Mouse (Mus musculus): ENCODE measurements around the gene Evx1. TPM values are rescaled to one million over a fixed set of nuclear protein-coding genes. Genes with fewer than 3 reads are reported as not detected.
"Not testable (repeated sequence)": the region's sequence is repeated elsewhere in the genome, so short reads cannot be mapped to it uniquely, and the experiment has no call there.

Evx1 gene
- polyA plus RNA-seq, 1 experiment from 2014 or later = 0.04 TPM

DNA sequence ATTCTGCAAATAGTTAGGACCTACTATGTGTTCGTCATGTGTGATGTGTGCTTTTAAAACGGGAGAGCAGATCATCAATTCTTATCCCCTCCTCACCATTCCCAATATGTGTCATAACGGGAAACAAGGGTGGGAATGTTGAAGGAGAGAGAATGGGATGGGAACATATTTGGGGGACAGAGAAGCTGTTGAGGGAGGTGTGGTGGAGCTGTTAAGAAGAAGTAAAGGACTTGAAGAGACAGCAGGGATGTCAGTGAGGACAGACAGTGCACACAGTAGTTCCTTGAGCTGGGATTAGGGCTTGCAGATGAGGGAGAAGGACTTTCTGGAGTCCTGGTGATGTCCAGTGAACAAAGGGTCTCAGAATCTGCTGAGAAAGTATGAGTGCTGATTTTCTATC lies 10.8 kb downstream of the Evx1 start:
- H3K27me3 ChIP-seq (replicated peaks; ENCODE audit: control insufficient read depth, insufficient read depth, low read length) = peaks cover 75% of the 10 kb centered on the region
- WGBS = 79% methylated on average over 3 of the region's 3 CpGs

DNA sequence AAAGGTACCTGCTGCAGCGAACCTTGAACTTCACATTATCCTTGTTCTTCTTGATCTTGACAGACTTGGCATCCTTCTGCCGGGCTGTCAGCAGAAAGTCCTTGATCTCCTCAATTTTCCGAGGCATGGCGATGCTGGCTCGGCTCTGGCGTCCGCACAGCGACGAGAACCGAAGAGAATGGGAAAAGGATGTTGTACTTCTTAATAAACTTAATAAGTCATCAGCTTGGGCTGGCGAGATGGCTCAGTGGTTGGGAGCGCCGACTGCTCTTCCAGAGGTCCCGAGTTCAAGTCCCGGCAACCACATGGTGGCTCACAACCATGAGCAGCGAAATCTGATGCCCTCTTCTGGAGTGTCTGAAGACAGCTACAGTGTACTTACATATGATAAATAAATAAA lies 33.5 kb downstream of the Evx1 start:
- not testable (repeated sequence) for H3K4me3 ChIP-seq (ENCODE audit: low read depth, low read length); H3K27me3 ChIP-seq (replicated peaks; ENCODE audit: control insufficient read depth, insufficient read depth, low read length); H3K4me2 ChIP-seq (replicated peaks; ENCODE audit: low read depth); H3K4me1 ChIP-seq (replicated peaks; ENCODE audit: control insufficient read depth, insufficient read depth, low read length); ATAC-seq; H3K27ac ChIP-seq (ENCODE audit: low read depth, low read length); H3K9me3 ChIP-seq (ENCODE audit: control insufficient read depth); H3K36me3 ChIP-seq (ENCODE audit: control insufficient read depth, insufficient read depth); H3K9ac ChIP-seq (ENCODE audit: low read depth, low read length)
- 95% methylated on average over 15 of the region's 16 CpGs for WGBS

More for the DNA sequence above, 10.8 kb downstream of the Evx1 start:
- no peak overlapping the region for H3K9ac ChIP-seq (ENCODE audit: low read depth, low read length)
- H3K27ac ChIP-seq (ENCODE audit: low read depth, low read length) = no peak overlapping the region
- no peak overlapping the region for H3K4me3 ChIP-seq (ENCODE audit: low read depth, low read length)
- no peaks in the 10 kb centered on the region for H3K9me3 ChIP-seq (ENCODE audit: control insufficient read depth)
- no peak for ATAC-seq
- TF ChIP-seq CTCF (IDR thresholded peaks at IDR 0.05; ENCODE audit: low read depth) = no peak
- no peaks in the 10 kb centered on the region for H3K4me1 ChIP-seq (replicated peaks; ENCODE audit: control insufficient read depth, insufficient read depth, low read length)
- no peak overlapping the region for H3K4me2 ChIP-seq (replicated peaks; ENCODE audit: low read depth)
- no peaks in the 10 kb centered on the region for H3K36me3 ChIP-seq (ENCODE audit: control insufficient read depth, insufficient read depth)

DNA sequence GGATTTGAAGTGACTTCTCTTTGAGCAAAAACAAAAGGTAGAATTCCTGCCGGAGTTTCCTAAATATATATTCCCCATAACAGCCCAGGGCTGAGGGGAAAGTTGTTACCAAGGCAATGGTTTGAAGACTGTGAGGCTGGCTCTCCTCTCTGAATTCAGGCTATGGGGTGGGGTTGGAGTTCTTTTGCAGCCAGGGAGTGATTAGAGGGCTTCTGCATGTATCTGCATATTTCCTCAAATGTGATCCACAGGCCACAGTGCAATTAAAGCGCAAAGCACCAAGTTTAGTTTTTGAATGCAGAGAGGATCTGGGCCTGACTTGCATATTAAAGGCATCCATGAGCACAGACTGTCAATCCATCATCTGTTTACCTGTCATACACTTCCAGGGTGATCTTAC lies 52.7 kb downstream of the Evx1 start:
- Histone ChIP-seq H3K36me3 (ENCODE audit: control insufficient read depth, insufficient read depth) (no peaks in the 10 kb centered on the region), H3K27me3 (replicated peaks; ENCODE audit: control insufficient read depth, insufficient read depth, low read length) (no peaks in the 10 kb centered on the region), H3K9ac (ENCODE audit: low read depth, low read length) (no peak overlapping the region), H3K4me1 (replicated peaks; ENCODE audit: control insufficient read depth, insufficient read depth, low read length) (no peaks in the 10 kb centered on the region), H3K4me3 (ENCODE audit: low read depth, low read length) (no peak overlapping the region), H3K4me2 (replicated peaks; ENCODE audit: low read depth) (no peak overlapping the region), H3K27ac (ENCODE audit: low read depth, low read length) (no peak overlapping the region), H3K9me3 (ENCODE audit: control insufficient read depth) (no peaks in the 10 kb centered on the region)
- 86% methylated on average over 2 of the region's 2 CpGs for WGBS
- no peak for ATAC-seq
- TF ChIP-seq CTCF (IDR thresholded peaks at IDR 0.05; ENCODE audit: low read depth) = no peak

DNA sequence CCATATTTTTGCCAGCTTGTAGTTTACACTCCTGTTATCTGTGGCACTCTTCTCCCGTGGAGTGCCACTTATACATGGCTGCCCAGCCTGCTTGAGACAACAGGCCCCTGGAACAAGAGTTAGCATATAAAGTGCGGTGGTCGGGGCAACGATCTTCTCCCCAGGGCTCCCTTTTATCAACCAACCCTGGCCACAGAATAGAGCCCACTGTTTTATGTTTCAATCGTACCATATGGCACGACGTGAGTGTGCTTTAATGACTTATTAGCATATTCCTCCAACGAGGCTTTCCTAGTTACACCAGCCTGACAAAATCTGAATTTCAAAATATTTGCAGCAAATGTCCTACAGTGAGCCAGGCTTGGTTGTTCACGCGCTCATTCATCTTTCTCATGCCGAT lies 53.2 kb downstream of the Evx1 start:
- WGBS = 80% methylated on average over 11 of the region's 11 CpGs
- Histone ChIP-seq H3K27ac (ENCODE audit: low read depth, low read length) (no peak overlapping the region), H3K4me3 (ENCODE audit: low read depth, low read length) (no peak overlapping the region), H3K27me3 (replicated peaks; ENCODE audit: control insufficient read depth, insufficient read depth, low read length) (no peaks in the 10 kb centered on the region), H3K36me3 (ENCODE audit: control insufficient read depth, insufficient read depth) (no peaks in the 10 kb centered on the region), H3K9me3 (ENCODE audit: control insufficient read depth) (no peaks in the 10 kb centered on the region), H3K9ac (ENCODE audit: low read depth, low read length) (no peak overlapping the region), H3K4me1 (replicated peaks; ENCODE audit: control insufficient read depth, insufficient read depth, low read length) (no peaks in the 10 kb centered on the region), H3K4me2 (replicated peaks; ENCODE audit: low read depth) (no peak overlapping the region)
- TF ChIP-seq CTCF (IDR thresholded peaks at IDR 0.05; ENCODE audit: low read depth) = no peak
- ATAC-seq = no peak

DNA sequence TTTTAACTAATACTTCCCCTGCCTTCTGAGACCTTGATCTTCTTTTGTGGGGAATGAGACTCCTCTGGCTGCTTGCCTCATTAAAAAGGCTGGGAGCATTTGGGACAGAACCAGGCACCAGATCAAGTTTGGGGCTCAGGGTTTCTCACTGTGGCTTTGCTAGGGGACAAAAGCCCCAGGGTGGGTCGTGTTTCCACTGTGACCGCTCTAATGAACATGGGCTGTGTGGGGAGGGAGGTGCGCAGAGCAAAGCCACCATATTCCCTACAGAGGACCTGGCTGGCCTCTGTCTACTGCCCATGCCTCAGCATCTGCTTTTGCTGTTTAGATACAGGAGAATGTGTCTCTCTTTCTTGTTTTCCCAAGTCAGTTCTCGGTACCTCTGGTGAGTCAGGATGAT lies 53.8 kb downstream of the Evx1 start:
- TF ChIP-seq CTCF (IDR thresholded peaks at IDR 0.05; ENCODE audit: low read depth) = no peak
- H3K4me2 ChIP-seq (replicated peaks; ENCODE audit: low read depth) = no peak overlapping the region
- no peaks in the 10 kb centered on the region for H3K9me3 ChIP-seq (ENCODE audit: control insufficient read depth)
- no peak for ATAC-seq
- WGBS = 80% methylated on average over 4 of the region's 4 CpGs
- no peak overlapping the region for H3K27ac ChIP-seq (ENCODE audit: low read depth, low read length)
- no peaks in the 10 kb centered on the region for H3K36me3 ChIP-seq (ENCODE audit: control insufficient read depth, insufficient read depth)
- H3K9ac ChIP-seq (ENCODE audit: low read depth, low read length) = no peak overlapping the region
- no peaks in the 10 kb centered on the region for H3K27me3 ChIP-seq (replicated peaks; ENCODE audit: control insufficient read depth, insufficient read depth, low read length)
- H3K4me1 ChIP-seq (replicated peaks; ENCODE audit: control insufficient read depth, insufficient read depth, low read length) = no peaks in the 10 kb centered on the region
- no peak overlapping the region for H3K4me3 ChIP-seq (ENCODE audit: low read depth, low read length)

Other genes starting within 250 kb of the Evx1 start
- gene Hoxa1, start 155.2 kb upstream of the Evx1 start, polyA plus RNA-seq (2015; fragmentation: Nextera tagmentation; extraction: Ambion mirVana) = 0.37 and 0.52 TPM in 2 replicates
- gene Hoxa2, start 148.7 kb upstream of the Evx1 start, polyA plus RNA-seq (2015; fragmentation: Nextera tagmentation; extraction: Ambion mirVana) = 3.3 TPM in 2 replicates
- 0.61 and 0.97 TPM in 2 replicates for gene 5730596B20Rik, start 136.0 kb upstream of the Evx1 start, polyA plus RNA-seq (2015; fragmentation: Nextera tagmentation; extraction: Ambion mirVana)
- gene Hoxa4, start 121.7 kb upstream of the Evx1 start, polyA plus RNA-seq (2015; fragmentation: Nextera tagmentation; extraction: Ambion mirVana) = 3.6 and 4.5 TPM in 2 replicates
- 14.8 and 15.3 TPM in 2 replicates for gene Hoxa5, start 108.9 kb upstream of the Evx1 start, polyA plus RNA-seq (2015; fragmentation: Nextera tagmentation; extraction: Ambion mirVana)
- 0.76 and 0.81 TPM in 2 replicates for gene Hoxa6, start 104.8 kb upstream of the Evx1 start, polyA plus RNA-seq (2015; fragmentation: Nextera tagmentation; extraction: Ambion mirVana)
- 3.4 and 3.6 TPM in 2 replicates for gene Hoxa3, start 100.2 kb upstream of the Evx1 start, polyA plus RNA-seq (2015; fragmentation: Nextera tagmentation; extraction: Ambion mirVana)
- gene Gm28308, start 100.2 kb upstream of the Evx1 start, polyA plus RNA-seq (2015; fragmentation: Nextera tagmentation; extraction: Ambion mirVana) = not detected in 2 replicates
- 5.6 and 6.2 TPM in 2 replicates for gene Hoxa7, start 91.6 kb upstream of the Evx1 start, polyA plus RNA-seq (2015; fragmentation: Nextera tagmentation; extraction: Ambion mirVana)
- 1.1 and 3.0 TPM in 2 replicates for gene Hoxa9, start 82.4 kb upstream of the Evx1 start, polyA plus RNA-seq (2015; fragmentation: Nextera tagmentation; extraction: Ambion mirVana)
- gene Hoxa10, start 72.6 kb upstream of the Evx1 start, polyA plus RNA-seq (2015; fragmentation: Nextera tagmentation; extraction: Ambion mirVana) = 0.17 and 7.8 TPM in 2 replicates
- 1.1 TPM in 1 of 2 replicates, not detected in the other for gene Hoxa11, start 67.7 kb upstream of the Evx1 start, polyA plus RNA-seq (2015; fragmentation: Nextera tagmentation; extraction: Ambion mirVana)
- gene Hoxa13, start 52.6 kb upstream of the Evx1 start, polyA plus RNA-seq (2015; fragmentation: Nextera tagmentation; extraction: Ambion mirVana) = not detected in 2 replicates

Measured in intestine, postnatal 0 days (tissue).